Mouse (Mus musculus) heart, postnatal 0 days (tissue): ENCODE measurements around the gene Cherp.

ENCODE experiments used
- CTCF ChIP-seq: IDR thresholded peaks from 2 replicates; pipeline ENCODE4 v1.5.1; 2016; ENCODE audit warnings: antibody characterized with exemption, control low read depth, low read depth
- EP300 ChIP-seq: IDR thresholded peaks from 2 replicates; pipeline ENCODE4 v1.6.1; 2016; ENCODE audit warnings: antibody characterized with exemption, low read depth

- TF ChIP-seq CTCF (no peak), EP300 (no peak)
These were observed 21.1 kb downstream of the Cherp start for GRCm38 (mm10) chr8:72453904-72454303.
